Mouse (Mus musculus): ENCODE measurements at regions not wholly inside any gene's neighbourhood (a gene's known extent, or its start where the extent isn't known, plus 50 kb on each side); places are given as distances from the start of the nearest gene placed in this dataset.
A peak's percentile ranks its signal among the peaks of the same experiment; 100 is the strongest.

DNA sequence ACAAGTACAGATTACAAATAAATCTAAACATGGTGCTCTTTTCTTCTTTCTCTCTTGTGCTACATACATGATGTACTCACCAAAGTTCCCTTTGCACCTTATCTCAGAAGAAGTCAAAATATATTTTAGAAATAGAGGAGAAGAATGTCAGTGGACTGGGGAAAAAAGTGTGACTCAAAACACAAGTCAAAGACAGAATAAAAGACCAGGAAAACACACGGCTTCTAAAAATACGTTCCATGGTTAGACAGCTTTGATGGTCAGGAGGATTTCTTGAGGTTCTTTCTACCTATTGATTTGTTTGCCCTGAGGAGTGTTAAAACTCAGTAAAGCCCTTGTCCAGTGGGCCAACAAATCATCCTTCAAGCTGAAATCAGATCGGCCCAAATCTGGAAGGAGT, 260.5 kb upstream of the Ptger4 start:
- no peak for ATAC-seq (replicated peaks; ENCODE audit: extremely low read depth, insufficient read depth, low FRiP score)
- Histone ChIP-seq H3K36me3 (ENCODE audit: control insufficient read depth, insufficient read depth) (no peaks in the 10 kb centered on the region), H3K27ac (ENCODE audit: low read length) (no peak overlapping the region), H3K9ac (ENCODE audit: low read length) (no peak overlapping the region), H3K9me3 (replicated peaks; ENCODE audit: control insufficient read depth, low read length) (no peaks in the 10 kb centered on the region), H3K4me2 (ENCODE audit: low read depth, low read length) (no peak overlapping the region), H3K4me3 (ENCODE audit: low read length) (no peak overlapping the region), H3K27me3 (ENCODE audit: control insufficient read depth, insufficient read depth, low read length) (no peaks in the 10 kb centered on the region), H3K4me1 (ENCODE audit: control insufficient read depth, insufficient read depth, low read length) (no peaks in the 10 kb centered on the region)
- 81% methylated on average over 3 of the region's 3 CpGs for WGBS

- no peak overlapping the region for H3K4me3 ChIP-seq (ENCODE audit: low read length)
- no peaks in the 10 kb centered on the region for H3K27me3 ChIP-seq (ENCODE audit: control insufficient read depth, insufficient read depth, low read length)
- no peaks in the 10 kb centered on the region for H3K4me1 ChIP-seq (ENCODE audit: control insufficient read depth, insufficient read depth, low read length)
- no peak overlapping the region for H3K4me2 ChIP-seq (ENCODE audit: low read depth, low read length)
- H3K36me3 ChIP-seq (ENCODE audit: control insufficient read depth, insufficient read depth), result no peaks in the 10 kb centered on the region
- ATAC-seq (replicated peaks; ENCODE audit: extremely low read depth, insufficient read depth, low FRiP score), result no peak
- WGBS, result 66% methylated on average over 5 of the region's 5 CpGs
- no peak overlapping the region for H3K9ac ChIP-seq (ENCODE audit: low read length)
- no peaks in the 10 kb centered on the region for H3K9me3 ChIP-seq (replicated peaks; ENCODE audit: control insufficient read depth, low read length)
- no peak overlapping the region for H3K27ac ChIP-seq (ENCODE audit: low read length)
Measured at GRCm38 (mm10) chr15:5506848-5507544, 263.0 kb upstream of the Ptger4 start.

GRCm38 (mm10) chr15:5507545-5507913, 263.5 kb upstream of the Ptger4 start:
- Histone ChIP-seq H3K4me3 (ENCODE audit: low read length) (no peak overlapping the region), H3K9me3 (replicated peaks; ENCODE audit: control insufficient read depth, low read length) (no peaks in the 10 kb centered on the region), H3K27ac (ENCODE audit: low read length) (no peak overlapping the region), H3K36me3 (ENCODE audit: control insufficient read depth, insufficient read depth) (no peaks in the 10 kb centered on the region), H3K27me3 (ENCODE audit: control insufficient read depth, insufficient read depth, low read length) (no peaks in the 10 kb centered on the region), H3K4me1 (ENCODE audit: control insufficient read depth, insufficient read depth, low read length) (no peaks in the 10 kb centered on the region), H3K4me2 (ENCODE audit: low read depth, low read length) (no peak overlapping the region), H3K9ac (ENCODE audit: low read length) (no peak overlapping the region)
- WGBS, result 43% methylated on average over 3 of the region's 3 CpGs
- no peak for ATAC-seq (replicated peaks; ENCODE audit: extremely low read depth, insufficient read depth, low FRiP score)

DNA sequence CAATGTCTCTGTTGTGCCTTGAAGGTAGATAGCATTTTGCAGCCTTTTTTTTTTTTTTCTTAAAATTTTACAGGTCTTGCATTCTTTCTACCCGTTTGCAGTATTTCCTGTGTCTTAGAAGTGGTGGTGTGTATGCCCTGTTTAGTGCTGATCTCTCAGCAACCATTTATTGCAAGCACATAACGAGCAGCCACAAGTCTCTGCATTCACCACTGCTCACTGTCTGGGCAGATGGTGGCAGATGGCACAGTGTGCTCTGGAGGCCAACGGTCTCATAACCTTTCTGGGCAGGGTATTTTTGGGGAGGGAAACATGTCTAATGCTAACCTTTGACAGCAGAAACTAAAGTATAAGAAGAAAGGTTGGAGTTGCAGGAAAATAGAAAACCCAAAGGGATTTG, 266.1 kb upstream of the Ptger4 start:
- no peaks in the 10 kb centered on the region for H3K36me3 ChIP-seq (ENCODE audit: control insufficient read depth, insufficient read depth)
- no peak overlapping the region for H3K4me3 ChIP-seq (ENCODE audit: low read length)
- no peak; the same call in 1 of the 2 replicates for ATAC-seq (replicated peaks; ENCODE audit: extremely low read depth, insufficient read depth, low FRiP score)

DNA sequence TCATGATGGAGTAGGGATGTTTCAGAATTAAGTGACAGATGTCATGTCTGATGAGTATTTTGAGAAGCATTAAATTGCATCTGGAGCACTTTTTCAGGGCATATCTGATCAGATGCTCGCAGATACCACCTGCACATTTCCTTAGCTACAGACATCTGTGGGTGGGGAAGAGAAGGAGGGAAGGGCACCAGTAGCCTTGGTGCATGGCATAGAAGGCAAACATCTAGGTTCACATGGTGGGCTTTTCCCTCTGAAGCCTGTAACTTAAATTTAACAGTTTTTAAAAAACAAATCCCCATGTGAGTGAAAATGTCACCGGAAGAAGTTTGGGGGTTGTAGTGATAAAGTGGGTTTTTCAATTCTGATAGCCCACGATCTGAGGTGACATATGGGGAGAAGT, 267.1 kb upstream of the Ptger4 start:
- Histone ChIP-seq H3K4me1 (ENCODE audit: control insufficient read depth, insufficient read depth, low read length) (no peaks in the 10 kb centered on the region), H3K9ac (ENCODE audit: low read length) (no peak overlapping the region), H3K9me3 (replicated peaks; ENCODE audit: control insufficient read depth, low read length) (no peaks in the 10 kb centered on the region), H3K4me2 (ENCODE audit: low read depth, low read length) (no peak overlapping the region), H3K27me3 (ENCODE audit: control insufficient read depth, insufficient read depth, low read length) (no peaks in the 10 kb centered on the region), H3K36me3 (ENCODE audit: control insufficient read depth, insufficient read depth) (no peaks in the 10 kb centered on the region), H3K4me3 (ENCODE audit: low read length) (no peak overlapping the region), H3K27ac (ENCODE audit: low read length) (no peak overlapping the region)
- no peak for ATAC-seq (replicated peaks; ENCODE audit: extremely low read depth, insufficient read depth, low FRiP score)
- 62% methylated on average over 3 of the region's 3 CpGs for WGBS

More for the DNA sequence above, 266.1 kb upstream of the Ptger4 start:
- H3K4me2 ChIP-seq (ENCODE audit: low read depth, low read length), result no peak overlapping the region
- no peaks in the 10 kb centered on the region for H3K27me3 ChIP-seq (ENCODE audit: control insufficient read depth, insufficient read depth, low read length)
- 54% methylated on average over 3 of the region's 3 CpGs for WGBS
- no peak overlapping the region for H3K9ac ChIP-seq (ENCODE audit: low read length)
- H3K9me3 ChIP-seq (replicated peaks; ENCODE audit: control insufficient read depth, low read length), result no peaks in the 10 kb centered on the region
- no peak overlapping the region for H3K27ac ChIP-seq (ENCODE audit: low read length)
- no peaks in the 10 kb centered on the region for H3K4me1 ChIP-seq (ENCODE audit: control insufficient read depth, insufficient read depth, low read length)

DNA sequence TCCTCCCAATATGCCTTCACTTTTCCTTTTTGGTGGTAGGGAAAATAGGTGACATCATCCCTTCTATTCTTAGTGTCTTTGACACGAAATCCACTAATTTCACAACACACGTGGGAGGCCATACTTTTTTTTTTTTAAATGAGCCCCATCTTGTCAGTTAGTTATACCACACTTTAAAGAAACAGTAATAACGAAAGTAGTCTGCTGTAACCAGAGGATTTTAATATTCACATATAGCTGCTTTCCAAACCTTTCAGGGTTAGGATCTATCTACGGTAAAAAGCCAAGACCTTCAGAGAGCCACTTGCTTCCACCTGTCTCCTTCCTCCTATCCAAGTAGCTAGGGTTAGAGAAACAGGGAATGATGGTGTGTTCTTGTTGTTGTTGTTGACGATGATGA, 268.6 kb upstream of the Ptger4 start:
- no peak overlapping the region for H3K27ac ChIP-seq (ENCODE audit: low read length)
- WGBS, result 78% methylated on average over 5 of the region's 5 CpGs
- ATAC-seq (replicated peaks; ENCODE audit: extremely low read depth, insufficient read depth, low FRiP score), result no peak

GRCm38 (mm10) chr15:5513146-5513545, 269.2 kb upstream of the Ptger4 start:
- no peak for ATAC-seq (replicated peaks; ENCODE audit: extremely low read depth, insufficient read depth, low FRiP score)
- Histone ChIP-seq H3K27ac (ENCODE audit: low read length) (no peak overlapping the region), H3K9ac (ENCODE audit: low read length) (no peak overlapping the region), H3K27me3 (ENCODE audit: control insufficient read depth, insufficient read depth, low read length) (no peaks in the 10 kb centered on the region), H3K9me3 (replicated peaks; ENCODE audit: control insufficient read depth, low read length) (no peaks in the 10 kb centered on the region), H3K4me3 (ENCODE audit: low read length) (no peak overlapping the region), H3K4me1 (ENCODE audit: control insufficient read depth, insufficient read depth, low read length) (no peaks in the 10 kb centered on the region), H3K4me2 (ENCODE audit: low read depth, low read length) (no peak overlapping the region), H3K36me3 (ENCODE audit: control insufficient read depth, insufficient read depth) (no peaks in the 10 kb centered on the region)
- 52% methylated on average over 4 of the region's 4 CpGs for WGBS

More for the DNA sequence above, 268.6 kb upstream of the Ptger4 start:
- Histone ChIP-seq H3K9me3 (replicated peaks; ENCODE audit: control insufficient read depth, low read length) (no peaks in the 10 kb centered on the region), H3K4me3 (ENCODE audit: low read length) (no peak overlapping the region), H3K4me1 (ENCODE audit: control insufficient read depth, insufficient read depth, low read length) (no peaks in the 10 kb centered on the region), H3K4me2 (ENCODE audit: low read depth, low read length) (no peak overlapping the region), H3K27me3 (ENCODE audit: control insufficient read depth, insufficient read depth, low read length) (no peaks in the 10 kb centered on the region), H3K36me3 (ENCODE audit: control insufficient read depth, insufficient read depth) (no peaks in the 10 kb centered on the region), H3K9ac (ENCODE audit: low read length) (no peak overlapping the region)

DNA sequence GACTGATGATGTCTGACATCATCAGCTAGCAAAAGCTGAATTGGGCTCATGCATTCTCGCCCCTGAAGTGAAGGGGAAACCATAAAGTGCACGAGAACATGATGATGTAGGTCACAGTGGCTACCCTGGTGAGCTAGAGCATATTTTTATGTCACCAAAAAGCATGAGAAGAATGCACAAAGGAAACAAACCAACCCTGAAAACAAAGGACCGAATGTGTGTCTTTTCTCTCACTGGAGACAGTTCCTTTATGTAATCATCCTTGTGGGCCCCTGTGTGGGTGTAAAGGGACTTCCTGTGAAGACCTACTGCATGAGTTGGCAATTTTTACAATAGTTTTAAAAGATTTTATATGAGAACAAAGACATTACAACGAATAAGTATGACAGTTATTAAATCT, 270.2 kb upstream of the Ptger4 start:
- Histone ChIP-seq H3K9me3 (replicated peaks; ENCODE audit: control insufficient read depth, low read length) (no peaks in the 10 kb centered on the region), H3K27ac (ENCODE audit: low read length) (no peak overlapping the region), H3K4me2 (ENCODE audit: low read depth, low read length) (no peak overlapping the region), H3K36me3 (ENCODE audit: control insufficient read depth, insufficient read depth) (no peaks in the 10 kb centered on the region), H3K9ac (ENCODE audit: low read length) (no peak overlapping the region), H3K4me1 (ENCODE audit: control insufficient read depth, insufficient read depth, low read length) (no peaks in the 10 kb centered on the region), H3K4me3 (ENCODE audit: low read length) (no peak overlapping the region), H3K27me3 (ENCODE audit: control insufficient read depth, insufficient read depth, low read length) (no peaks in the 10 kb centered on the region)
- ATAC-seq (replicated peaks; ENCODE audit: extremely low read depth, insufficient read depth, low FRiP score), result no peak
- WGBS, result 44% methylated on average over 4 of the region's 4 CpGs

- no peak for ATAC-seq (replicated peaks; ENCODE audit: extremely low read depth, insufficient read depth, low FRiP score)
- H3K4me2 ChIP-seq (ENCODE audit: low read depth, low read length), result no peak overlapping the region
- WGBS, result 65% methylated on average over 10 of the region's 10 CpGs
- H3K27me3 ChIP-seq (ENCODE audit: control insufficient read depth, insufficient read depth, low read length), result no peaks in the 10 kb centered on the region
- H3K27ac ChIP-seq (ENCODE audit: low read length), result peak overlapping the region; percentile 42; the same call in 1 of the 2 replicates
- no peaks in the 10 kb centered on the region for H3K4me1 ChIP-seq (ENCODE audit: control insufficient read depth, insufficient read depth, low read length)
- no peak overlapping the region for H3K4me3 ChIP-seq (ENCODE audit: low read length)
- H3K9ac ChIP-seq (ENCODE audit: low read length), result no peak overlapping the region
- H3K9me3 ChIP-seq (replicated peaks; ENCODE audit: control insufficient read depth, low read length), result no peaks in the 10 kb centered on the region
- H3K36me3 ChIP-seq (ENCODE audit: control insufficient read depth, insufficient read depth), result no peaks in the 10 kb centered on the region
Measured at GRCm38 (mm10) chr15:5517244-5517966, 273.4 kb upstream of the Ptger4 start.
